Mouse (Mus musculus) heart, postnatal 25 days (tissue): ENCODE results near the gene Ano1. TPM values are rescaled to one million over a fixed set of nuclear protein-coding genes. Genes with fewer than 3 reads are reported as not detected.

Experiments
- DNase-seq: peaks from one replicate; pipeline ENCODE4 v3.0.0; 2022; ENCODE audit warnings: low spot score
- intact Hi-C: fragments of 180-260 bp; cut with DNase I; formaldehyde crosslinking; loops from one replicate; pipeline ENCODE4 v1.15.1; 2025
- total RNA-seq, 2 experiments: library from RNA; stranded (reverse); gene quantifications; 2 replicates each; pipeline ENCODE4 v1.2.3; 2021

Gene Ano1
- total RNA-seq, 2 experiments from 2014 or later: 11.8 to 13.7 TPM

DNA sequence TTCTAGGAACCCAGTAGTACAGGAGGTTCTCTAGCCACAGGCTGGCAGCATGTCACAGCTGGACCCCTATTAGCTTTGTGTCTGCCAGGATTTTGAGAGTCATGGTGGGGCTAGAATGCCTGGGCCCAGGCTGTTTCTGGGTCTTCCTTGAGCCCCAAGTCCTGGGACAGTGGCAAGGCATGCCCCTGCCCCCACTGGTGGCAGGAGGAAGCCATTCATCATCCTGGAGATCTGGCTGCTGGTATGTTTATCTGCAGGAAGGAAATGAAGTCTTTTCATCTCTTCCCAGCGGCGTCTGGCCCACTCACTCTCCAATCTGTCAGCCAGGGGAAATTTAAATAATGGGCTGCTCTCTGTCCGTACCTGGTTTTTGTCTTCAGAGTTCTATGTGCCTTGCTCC lies 18.3 kb upstream of the Ano1 start:
- DNase-seq: no peak

DNA sequence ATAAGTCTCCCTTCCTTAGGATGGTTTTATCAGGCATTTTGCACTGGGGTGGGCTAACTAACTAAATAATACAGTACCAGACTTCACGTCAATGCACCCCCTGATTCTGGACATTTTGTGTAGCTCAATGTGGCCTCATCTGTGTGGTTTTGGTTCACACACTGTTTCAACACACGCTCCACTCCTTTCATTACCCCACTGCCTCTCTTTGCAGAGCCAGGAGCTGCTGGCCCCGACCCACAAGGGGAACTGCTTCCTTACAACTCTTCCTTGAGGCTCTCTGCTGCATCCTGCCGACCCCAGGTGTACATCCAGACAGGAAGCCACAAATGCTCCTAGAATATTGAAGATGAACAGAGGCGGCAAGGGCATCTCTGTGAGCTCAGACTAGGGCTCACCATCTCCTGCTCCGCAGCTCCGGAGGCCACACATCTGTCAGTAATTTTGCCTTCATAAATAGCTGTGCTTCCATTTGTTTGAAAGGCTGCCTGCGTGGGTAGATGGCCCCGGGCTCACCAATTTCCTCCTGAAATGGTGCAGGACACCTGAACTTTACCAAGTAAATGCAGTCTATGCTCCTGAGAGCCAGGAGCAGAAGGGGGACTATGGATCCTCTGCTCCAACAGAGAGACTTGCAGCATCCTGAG lies 17.8 kb upstream of the Ano1 start:
- intact Hi-C loops: loop anchor here (10.0 kb wide), 2 partner anchors 285 to 555 kb away; no protein-coding TSS in a partner anchor
- DNase-seq: no peak

More for the DNA sequence above, 18.3 kb upstream of the Ano1 start:
- intact Hi-C loops: loop anchor here (10.0 kb wide), 2 partner anchors 285 to 555 kb away; no protein-coding TSS in a partner anchor

DNA sequence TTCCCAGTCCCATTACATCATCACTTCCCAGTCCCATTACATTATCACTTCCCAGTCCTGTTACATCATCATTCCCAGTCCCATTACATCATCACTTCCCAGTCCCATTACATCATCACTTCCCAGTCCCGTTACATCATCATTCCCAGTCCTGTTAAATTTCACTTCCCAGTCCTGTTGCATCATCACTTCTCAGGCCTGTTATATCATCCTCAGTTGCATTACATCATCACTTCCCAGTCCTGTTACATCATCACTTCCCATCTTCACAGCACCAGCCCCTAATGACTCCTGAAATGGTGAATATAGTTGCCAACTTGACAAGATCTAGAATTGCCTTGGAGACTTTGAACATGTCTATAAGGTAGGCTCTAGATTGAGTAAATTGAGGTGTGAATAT lies 17.1 kb upstream of the Ano1 start:
- no peak for DNase-seq
- intact Hi-C loops: no loop called here

DNA sequence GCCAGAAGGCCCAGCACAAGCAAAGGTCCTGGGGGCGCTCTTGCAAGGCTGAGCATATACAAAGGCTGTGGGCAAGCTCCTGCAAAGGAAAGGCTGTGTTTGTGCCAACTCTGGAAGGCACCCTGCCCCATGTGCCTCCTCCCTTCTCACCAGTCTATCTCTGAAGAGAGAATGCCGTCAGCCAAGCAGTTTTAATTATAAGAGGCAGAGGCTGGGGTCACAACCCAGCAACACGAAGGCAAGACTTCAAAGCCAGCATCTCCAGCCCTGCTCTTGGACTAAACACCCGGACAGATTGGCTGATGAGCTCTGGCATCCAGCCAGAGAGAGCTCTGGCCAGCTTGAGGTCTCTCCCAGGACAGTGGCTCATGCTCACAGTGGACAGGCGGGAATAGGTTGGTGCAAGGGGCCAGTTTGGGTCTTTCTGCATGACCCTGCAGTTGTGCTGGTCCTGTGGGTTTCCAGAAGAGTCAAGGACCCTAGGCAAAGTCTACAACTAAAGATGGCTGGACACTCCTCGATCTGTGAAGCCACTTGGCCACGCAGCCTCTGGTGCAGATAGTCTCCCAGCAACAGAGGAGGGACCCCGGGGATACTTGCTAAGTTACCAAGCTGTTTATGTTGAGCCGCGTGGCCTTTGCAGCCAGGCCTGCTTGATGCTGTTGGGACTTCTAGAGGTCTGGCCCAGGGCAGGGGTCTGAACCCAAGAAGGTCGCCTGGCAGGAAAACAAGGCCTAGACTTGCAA lies 12.9 kb upstream of the Ano1 start:
- DNase-seq: no peak
- intact Hi-C loops: no loop called here

DNA sequence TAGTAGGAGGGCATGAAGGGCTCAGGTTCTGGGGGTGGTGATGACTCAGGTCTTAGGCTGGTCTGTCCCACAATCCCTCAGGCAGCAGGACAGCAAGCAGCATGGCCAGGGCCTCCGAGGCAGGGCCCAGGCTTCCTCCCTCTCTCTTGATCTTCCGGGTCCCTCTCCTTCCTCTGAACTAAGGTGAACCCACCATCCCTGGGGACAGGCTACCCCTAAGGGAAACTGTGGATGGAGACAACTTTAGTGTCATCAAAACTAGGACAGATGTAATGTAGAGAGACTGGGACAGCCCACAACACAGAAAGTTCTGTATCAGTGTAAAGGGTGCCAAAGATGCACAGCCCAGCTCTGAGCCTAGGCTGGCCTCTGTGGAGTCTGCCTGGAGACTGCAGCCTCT lies 12.2 kb upstream of the Ano1 start:
- intact Hi-C loops: no loop called here
- no peak for DNase-seq

DNA sequence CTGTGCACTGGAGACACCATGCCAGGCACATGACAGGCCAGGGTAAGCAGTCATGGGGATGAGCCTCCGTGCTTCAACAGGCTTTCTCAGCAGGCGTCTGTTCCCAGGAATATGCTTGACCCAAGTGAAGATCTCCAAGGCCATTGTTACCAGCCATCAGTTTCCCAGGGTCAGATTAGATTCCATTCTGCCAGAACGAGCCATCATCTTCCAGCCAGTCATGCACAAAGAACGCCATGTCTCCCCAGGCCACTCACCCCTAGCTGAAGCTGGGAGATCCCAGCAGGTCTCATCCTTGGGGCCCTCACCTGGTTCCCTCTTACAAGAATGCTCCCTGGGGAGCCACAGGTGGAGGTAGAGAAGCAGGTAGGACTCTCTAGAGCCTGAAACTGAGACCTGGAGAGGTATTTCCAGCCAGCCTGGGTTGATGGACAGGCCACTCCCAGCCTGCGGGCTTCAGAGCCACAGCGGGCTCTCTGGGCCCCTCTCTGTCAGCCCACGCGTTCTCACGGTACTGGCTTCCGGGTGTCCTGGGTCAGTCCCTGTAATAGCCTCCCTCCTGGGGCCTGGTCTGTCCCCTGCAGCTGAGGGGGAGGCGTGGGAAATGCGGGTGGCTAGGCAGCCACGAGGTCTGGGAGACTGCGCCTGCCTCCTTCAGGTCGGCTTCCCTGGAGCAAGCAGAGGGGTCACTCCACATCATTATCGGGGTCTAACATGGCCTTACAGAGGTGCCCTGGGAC lies 10.9 kb upstream of the Ano1 start:
- no peak for DNase-seq
- intact Hi-C loops: no loop called here

DNA sequence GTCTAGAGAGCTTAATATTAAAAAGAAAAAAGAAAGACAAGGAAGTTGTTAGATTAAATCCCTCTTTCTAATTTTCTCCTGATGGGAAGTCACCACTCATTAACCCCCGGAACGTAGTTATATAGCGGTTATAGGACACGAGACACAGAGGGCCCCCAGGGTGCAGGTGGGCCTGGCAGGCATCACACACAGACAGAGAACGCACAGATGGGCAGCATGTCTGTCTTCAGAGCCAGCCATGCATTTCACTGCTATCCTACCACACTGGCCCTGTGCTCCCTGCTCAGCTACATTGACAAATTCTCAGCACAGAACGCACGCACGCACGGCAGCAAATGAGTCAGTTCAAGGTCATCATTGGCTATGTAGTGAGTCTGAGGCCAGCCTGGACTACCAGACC lies 8.5 kb upstream of the Ano1 start:
- DNase-seq: no peak
- intact Hi-C loops: no loop called here

DNA sequence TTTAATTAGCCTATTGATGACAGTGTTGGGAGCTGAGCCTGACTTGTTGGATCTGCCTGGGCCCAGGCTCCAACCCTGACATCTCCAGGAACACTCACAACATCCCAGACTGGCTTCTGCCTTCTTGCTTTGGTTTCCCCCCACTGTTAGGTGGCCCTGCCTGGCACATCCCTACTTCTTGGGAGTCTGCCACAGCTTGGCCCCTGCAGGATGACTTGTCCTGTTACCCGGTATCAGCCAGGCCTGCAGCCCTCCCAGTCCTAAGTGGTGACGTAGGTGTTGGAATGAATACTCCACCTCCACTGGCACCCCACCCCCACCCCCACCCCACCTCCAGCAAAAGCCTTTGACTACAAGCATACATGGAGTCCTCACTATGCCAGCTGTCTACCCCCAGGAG lies 7.7 kb upstream of the Ano1 start:
- DNase-seq: no peak
- intact Hi-C loops: no loop called here

DNA sequence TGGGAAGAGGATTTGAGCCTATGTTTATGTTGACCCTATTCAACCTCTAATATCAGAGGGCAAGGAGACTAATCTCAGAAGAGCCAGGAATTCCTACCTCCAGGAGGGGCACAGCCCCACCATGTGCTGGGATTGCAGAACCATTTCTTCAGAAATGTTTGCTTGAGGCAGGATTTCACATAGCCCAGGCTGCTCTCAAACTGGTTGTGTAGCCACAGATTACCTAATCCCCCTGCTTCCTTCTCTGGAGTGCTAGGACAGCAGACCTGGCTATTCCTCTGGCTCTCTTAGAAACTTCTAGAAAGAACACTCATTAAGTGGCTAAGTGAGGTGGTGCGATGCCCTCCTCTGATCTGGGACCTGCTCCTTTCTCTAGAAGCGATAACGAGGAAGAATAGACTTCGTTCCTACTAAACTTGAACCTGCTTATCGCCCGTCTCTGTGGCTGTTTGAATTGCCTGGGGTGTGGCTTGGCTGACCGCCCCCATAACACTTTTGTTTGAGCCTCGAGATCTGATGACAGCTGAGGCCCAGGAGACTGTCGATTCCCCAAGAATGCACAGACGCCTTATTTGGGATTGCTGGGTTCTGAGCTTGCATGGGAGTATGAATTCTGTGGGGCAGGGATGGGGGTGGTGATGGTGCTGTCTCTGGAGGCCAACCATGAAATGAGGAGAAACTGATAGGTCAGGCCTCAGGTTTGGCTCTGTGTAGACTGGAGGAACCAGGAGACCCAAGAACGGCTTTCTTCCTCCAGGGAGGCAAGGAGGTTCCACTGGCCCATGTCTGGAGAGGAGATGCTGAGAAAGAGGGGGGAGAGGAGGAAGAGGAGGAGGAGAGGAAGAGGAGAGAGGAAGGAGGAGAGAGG lies 4.0 kb upstream of the Ano1 start:
- no peak for DNase-seq
- intact Hi-C loops: no loop called here

DNA sequence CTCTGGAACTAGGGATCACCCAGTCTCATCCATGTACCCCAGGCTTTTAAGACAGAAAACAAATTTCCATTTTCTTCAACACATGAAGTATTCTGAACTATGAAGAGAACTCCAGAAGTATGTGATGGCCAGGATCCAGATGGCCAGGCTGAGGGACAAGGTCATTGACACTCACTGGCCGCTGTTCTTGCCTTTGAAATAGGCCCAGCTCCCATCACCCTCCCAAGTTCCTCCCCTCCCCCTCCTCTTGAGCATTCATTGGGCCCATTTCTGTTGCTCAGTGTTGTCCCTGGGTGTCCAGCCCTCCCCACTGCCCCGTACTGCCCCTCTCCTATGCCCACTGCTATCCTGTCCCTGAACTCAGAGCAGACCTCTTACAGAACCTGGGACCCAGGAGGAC lies 2.9 kb upstream of the Ano1 start:
- intact Hi-C loops: no loop called here
- DNase-seq: no peak

DNA sequence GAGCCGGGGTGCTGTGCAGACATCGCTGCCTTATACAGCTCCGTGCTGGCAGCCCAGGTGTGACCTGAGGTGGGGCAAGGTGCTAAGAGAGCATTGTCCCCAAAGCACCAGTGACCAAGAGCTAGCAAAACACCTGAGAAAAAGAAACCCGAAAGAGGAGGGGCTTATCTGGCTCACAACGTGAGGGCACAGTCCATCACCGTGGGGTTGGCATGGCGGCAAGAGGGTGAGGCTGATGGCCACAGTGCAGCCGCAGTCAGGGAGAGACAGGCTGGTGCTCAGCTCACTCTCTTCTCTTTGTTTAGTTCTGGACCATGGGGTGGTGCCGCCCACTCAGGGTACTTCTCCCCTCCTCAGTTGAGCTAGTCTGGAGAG lies 1.9 kb upstream of the Ano1 start:
- intact Hi-C loops: no loop called here
- no peak for DNase-seq

DNA sequence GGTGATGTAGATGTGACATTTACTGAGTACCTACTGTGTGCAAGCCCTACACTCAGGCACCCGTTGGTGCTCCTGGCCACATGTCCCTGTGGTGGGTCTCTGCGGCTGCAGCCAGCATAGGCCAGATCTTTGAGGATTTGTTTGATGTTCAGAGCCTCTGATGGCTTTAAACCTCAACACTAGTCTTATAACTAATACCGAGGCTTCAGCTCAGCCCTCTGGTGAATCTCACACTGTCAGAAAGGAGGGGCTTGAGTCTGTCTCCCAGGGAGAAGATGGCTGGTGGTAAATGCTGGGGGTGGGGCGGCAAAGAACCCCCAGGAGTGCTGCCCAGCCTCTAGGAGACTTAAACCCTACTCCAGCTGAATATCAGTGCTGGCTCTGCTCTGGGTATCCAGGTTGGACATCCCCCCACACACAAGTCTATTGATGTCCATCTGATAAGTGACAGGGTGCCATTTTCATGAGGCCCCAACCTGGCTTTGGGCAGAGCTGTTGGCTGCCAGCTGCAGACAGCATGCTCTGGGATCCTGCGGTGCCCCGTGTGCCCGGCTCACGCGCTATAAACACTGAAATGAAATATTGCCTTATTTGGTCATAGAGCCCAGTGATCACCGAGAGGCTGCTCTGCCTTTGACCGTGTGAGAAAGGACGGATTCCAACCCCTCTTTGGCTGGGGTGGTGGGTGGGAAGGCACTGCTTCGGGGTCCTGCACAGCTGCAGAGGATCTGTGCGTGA lies 1.3 kb upstream of the Ano1 start:
- intact Hi-C loops: no loop called here
- DNase-seq: no peak

DNA sequence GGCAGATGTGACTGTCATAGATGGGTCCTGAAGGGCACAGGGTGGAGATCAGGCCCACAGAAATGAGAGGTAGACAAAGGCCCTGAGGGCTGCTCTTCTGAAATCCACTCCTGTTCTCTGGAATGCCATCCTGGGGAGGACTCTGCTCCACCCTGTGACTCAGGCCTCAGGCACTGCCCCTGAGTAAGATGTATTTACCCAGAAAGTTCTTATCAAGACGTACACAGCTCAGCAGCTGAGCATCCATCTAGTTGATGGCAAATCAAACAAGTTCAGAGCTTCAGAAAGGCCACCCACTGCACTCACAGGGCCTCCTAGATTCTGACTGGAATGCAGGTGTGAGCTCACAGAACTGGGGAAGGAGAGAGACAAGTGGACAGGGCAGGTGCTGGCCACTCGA lies 4.0 kb downstream of the Ano1 start:
- DNase-seq: no peak
- intact Hi-C loops: no loop called here

DNA sequence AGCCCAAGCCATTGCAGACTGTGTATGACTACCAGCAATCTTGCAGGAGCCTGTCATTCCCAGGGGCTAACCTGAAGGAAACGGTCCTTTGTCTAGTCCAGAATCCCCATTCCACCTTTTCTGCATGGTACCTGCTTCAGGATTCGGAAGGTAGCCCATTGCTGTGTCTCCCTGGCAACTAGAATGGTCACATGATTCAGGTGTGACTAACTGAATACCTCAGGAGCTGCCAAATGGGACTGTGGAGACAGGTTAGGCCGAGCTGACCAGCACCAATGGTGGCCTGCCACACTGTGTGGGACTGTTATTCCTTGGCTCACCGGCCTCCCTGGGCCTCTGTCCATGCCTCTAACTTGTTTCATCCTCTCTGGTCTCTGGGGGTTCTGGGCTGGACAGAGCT lies 5.3 kb downstream of the Ano1 start:
- intact Hi-C loops: no loop called here
- DNase-seq: no peak

DNA sequence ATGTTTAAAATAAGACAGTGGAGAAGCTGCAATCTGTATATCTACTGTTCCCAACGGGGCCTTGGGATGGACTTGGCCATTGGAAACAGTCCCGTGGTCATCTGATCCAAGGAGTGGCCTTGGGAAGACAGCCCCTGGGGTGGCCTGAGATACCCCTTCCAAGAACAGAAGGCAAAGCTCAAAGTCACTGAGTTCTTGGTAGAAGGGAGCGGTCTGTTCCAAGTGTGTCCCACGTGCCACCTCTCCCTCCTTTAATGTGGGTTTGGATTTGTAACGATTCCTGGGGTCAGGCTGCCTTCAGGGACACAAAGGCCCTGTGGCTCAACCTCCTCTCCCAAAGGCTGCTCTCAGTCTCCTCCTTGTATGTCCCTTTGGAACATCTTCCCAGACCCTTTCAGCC lies 7.9 kb downstream of the Ano1 start:
- DNase-seq: no peak
- intact Hi-C loops: no loop called here

DNA sequence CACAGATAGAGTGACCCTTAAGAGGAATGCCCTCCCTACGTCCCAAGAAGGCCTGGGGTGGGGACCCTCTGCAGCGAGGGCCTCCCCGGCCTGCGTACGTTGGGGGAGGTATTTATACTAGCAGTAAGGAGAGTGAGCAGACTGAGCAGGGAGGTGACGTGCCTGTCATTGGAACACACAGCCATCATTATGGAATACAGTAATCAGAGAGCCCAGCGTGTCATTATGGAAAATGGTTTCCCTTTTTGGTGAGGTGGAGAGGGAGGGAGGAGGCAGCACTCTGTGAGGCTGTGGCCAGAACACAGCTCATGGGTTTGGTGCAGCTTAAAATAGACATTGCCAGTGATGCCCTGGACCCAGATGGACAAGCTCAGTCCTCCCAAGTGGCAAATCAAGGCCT lies 11.1 kb downstream of the Ano1 start:
- no peak for DNase-seq
- intact Hi-C loops: no loop called here

DNA sequence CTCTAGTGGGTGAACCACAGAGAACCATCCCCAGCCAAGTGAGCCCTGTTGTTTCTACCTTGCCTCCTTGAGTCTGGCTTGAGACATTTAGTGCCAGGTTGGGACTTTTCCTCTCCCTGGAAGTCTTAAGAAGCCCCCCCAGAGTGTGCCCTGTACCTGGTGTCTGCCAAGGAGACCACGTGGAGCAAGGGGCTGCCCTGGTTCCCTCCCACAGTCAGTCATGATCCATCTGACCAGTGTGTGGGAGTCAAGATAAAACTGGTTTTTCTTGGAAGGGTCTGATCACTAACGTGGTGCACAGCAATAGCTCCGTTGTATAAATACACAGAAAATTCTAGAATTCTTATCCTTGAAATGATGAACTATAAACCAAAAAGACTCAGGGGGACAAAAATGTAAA lies 12.0 kb downstream of the Ano1 start:
- no peak for DNase-seq
- intact Hi-C loops: no loop called here

DNA sequence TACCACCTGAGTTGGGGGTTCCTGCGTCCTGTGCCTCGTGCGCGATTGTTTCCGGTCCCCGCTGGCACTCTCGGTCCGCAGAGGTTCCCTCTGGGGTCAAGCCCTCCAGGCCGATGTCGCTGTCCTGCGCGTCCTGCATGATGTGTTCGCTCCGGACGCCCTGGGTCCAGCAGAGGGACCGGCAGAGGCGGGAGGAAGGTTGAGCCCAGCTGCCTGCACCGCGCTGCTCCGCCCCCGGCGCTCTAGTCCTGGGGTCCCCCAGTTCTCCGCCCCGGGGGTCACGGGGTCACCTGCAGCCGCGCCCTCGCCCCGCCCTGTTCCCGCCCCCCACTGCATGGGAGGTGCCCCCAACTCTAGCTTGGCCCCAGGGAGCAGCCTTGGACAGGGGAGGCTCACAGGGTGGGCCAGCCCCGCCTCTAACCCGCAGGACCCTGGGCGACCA lies 13.4 kb downstream of the Ano1 start:
- intact Hi-C loops: no loop called here
- no peak for DNase-seq

DNA sequence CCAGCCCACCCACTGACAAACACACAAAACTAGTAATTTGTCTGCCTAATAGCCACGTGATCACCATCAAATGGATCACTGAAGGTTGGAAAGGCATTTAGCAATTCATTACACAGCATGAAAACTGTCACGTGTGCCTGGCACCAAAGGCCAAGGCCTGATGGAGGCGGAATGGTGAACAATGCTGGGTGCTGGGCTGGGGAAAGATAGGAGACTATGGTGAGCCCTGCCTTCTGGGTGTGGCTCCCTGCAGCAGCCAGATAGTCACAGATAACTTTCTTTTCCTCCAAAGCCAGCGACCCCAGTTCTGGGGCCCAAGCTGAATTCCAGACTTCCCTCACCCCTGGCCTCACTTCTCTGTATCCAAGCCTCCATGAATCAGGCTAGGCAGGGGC lies 19.9 kb downstream of the Ano1 start:
- DNase-seq: no peak
- intact Hi-C loops: loop anchor here (5.0 kb wide), 1 partner anchor 40 kb away; no protein-coding TSS in a partner anchor
